Mouse (Mus musculus) ovary, postnatal 14 days (tissue): Measurements from ENCODE around the gene Plcb4.

ENCODE experiments used
- DNase-seq: peaks from one replicate; pipeline ENCODE4 v3.0.0; 2022; ENCODE audit warnings: low spot score

The Plcb4 gene

DNA sequence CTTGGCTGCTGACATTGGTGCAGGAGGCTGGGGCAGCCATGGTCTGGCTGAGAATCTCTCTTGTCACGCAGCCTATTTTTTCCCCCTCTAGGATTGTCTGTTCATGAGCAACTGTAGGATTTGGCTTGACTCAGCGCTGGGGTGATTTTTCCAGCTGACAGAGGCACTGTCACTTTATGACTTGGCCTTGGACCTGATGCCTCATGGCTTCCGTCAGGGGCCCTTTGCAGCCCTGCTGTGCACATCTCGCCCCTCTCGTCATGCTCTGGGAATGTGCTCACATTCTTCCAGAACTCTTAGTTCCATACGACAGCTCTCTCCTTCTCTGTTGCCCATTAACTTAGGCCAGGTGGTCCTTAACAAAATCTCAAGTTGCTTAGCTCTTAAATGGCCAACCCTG, 152.0 kb downstream of the Plcb4 start:
- DNase-seq = no peak

GRCm38 (mm10) chr2:135811453-135812101, 152.8 kb downstream of the Plcb4 start:
- no peak for DNase-seq

DNA sequence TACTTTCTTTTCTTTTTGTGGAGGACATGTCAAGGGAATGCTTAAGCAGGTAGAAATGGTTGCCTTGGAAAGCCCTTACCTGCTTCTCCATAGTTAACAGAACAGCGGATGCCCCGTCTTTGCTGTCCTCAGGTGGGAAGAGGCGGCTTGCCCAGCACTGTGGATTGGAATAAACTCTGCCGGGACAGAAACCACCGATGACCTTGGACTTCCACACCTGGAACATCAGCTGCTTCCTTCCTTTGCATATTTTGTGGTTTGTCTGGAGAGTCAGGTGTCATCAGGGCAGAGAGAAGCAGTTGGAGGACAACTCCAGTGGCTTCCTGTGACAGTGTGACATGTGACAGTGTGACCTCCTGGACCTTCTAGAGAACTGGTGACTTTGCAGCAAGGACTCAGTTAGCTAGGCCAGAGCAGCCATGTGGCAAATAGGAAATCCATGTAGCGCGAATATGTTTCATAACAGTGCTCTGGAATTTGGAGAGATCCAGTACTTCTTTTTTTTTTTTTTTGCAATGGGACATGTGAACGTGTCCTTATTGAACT, 154.0 kb downstream of the Plcb4 start:
- DNase-seq = no peak

GRCm38 (mm10) chr2:135820691-135821090, 161.9 kb downstream of the Plcb4 start:
- no peak for DNase-seq

GRCm38 (mm10) chr2:135823690-135824089, 164.9 kb downstream of the Plcb4 start:
- no peak for DNase-seq

DNA sequence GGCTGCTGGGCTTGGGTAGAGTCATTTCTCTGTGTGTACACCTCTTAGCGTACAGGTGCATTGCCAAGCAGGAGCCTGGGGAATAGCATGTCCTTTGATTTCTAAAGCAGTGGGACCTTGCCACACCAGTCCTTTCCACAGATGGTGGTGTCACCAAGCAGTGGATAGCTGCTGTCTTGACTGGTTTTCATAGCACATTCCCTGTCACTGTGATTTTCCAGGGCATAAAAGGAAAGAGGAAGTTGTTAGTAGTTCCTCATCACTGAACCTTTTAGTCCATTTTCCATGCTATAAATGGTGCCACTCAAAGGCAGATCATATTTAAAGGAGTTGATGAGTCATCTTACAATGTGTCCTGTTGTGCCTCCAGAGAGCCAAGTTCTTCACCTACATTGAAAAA, 165.9 kb downstream of the Plcb4 start:
- DNase-seq = no peak

DNA sequence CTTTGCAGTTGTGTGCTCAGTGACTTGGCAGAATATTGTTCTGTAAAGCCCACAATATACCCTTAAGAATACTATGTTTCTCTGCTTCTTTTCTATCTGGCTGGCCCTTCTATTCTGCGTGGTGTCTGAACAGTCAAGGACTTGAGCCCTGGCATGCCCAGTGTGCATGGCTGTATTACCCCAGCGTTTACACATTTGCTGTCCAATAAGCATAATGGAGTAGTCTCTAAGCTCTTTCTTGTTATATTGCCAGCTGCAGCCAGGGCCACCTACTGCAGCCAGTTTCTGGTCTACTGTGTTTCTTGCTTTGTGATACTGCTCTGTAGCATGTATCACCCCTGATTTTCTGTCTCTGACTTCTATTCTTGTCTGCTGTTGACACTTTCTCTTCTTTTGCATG, 166.8 kb downstream of the Plcb4 start:
- no peak for DNase-seq

- DNase-seq = no peak
Measured at GRCm38 (mm10) chr2:135826616-135827360, 168.0 kb downstream of the Plcb4 start.

- DNase-seq = no peak
Measured at GRCm38 (mm10) chr2:135828446-135828845, 169.6 kb downstream of the Plcb4 start.

GRCm38 (mm10) chr2:135833743-135834142, 174.9 kb downstream of the Plcb4 start:
- DNase-seq = no peak

DNA sequence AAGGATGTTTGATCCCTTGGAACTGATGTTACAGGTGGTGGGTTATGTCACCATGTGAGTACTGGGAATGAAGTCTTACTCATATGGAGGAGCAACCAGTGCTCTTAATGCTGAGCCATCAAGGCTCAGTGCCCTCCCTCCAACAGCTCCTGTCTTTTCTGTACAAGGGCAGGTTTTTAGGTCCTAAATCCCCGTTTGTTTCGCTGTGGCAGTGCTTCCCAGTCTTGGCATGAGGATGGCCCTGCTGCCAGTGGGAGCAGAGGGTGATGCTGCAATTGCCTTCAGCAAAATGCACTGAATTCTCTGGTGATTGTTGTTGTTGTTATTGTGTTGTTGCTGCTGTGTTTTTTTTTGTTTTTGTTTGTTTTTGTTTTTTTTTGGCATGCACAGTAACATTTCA, 175.6 kb downstream of the Plcb4 start:
- DNase-seq = no peak

DNA sequence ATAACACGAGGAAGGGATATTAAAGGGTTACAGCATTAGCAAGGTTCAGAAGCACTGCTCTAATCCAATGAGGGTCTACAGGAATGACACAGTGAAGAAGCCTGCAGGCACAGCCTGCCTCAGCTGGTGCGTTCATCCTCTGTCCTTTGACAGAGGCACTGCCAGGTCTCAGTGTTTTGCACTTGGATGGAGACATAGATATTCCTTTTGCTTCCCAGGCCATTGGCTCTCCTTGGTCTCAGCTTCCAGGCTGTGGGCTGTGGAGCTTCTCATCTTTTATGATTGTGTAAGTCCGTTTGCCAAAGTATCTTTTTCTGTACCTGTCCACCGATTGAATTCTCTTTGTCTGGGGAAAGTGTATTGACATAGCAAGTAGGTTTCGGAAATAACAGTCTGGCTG, 177.1 kb downstream of the Plcb4 start:
- no peak for DNase-seq

- no peak for DNase-seq
Measured at GRCm38 (mm10) chr2:135836426-135836825, 177.6 kb downstream of the Plcb4 start.

DNA sequence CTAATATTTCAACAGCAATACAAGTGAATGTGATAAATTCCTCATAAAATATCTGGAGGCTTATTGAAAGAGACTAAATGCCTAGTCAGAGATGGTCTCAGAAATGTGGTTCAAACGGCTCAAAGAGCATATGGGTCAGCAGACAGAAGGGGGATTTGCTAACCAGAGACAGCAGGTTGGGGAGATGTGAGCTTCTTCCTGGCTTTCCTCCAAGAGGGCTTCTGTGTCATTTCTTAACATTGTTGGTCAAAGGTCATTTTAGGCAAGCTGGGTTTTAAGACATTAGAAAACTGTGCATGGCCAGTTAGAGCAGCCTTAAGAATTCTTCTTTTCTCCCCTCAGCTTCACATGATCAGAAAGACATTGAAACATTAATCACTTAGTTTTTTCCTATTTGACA, 178.9 kb downstream of the Plcb4 start:
- DNase-seq = no peak

DNA sequence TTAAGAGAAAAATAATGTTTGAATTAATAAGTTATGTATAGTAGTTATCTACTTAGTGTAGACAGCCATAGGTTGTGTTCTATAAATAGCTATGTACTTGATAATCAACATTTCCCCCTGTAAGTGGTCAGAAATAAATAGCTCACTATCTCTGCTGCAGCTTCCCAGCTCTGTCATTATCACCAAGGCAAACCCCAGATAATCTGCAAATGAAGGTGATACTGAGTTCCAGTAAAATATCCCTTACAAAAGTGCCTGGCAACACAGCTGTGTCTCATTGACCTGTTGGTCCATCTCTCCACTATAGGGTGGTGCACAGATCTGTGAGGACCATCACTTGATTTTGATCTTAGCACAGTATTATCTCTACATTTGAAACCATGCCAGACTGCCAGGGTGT, 179.3 kb downstream of the Plcb4 start:
- no peak for DNase-seq

DNA sequence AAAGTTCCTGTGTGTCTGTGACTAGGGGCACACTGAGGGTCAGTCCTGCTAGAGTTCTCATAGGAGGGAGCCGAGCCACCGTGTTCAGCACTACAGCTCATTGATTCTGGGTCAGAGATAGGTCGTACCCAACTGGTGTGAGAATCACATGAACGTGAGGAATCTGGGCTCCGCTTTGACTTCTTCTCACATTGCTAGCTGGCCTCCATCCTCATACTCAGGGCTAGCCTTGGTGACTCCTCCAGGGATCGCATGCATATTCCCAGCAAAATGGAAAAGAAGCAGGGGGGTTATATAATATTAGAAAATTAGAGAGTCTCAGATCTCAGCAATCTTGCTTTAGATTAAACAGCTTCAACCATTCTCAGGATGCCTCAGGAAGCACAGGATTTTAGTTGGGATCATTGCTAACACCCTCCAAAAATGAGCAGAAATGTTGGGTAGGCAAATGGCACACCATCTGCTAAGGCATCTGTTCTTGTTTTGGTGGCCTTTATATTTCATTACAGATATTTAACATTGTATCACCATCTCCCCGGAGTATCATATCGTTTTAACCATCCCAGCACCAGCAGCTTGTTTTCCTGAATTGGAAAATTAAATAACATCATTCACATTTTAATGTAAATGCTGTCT, 180.0 kb downstream of the Plcb4 start:
- DNase-seq = no peak

DNA sequence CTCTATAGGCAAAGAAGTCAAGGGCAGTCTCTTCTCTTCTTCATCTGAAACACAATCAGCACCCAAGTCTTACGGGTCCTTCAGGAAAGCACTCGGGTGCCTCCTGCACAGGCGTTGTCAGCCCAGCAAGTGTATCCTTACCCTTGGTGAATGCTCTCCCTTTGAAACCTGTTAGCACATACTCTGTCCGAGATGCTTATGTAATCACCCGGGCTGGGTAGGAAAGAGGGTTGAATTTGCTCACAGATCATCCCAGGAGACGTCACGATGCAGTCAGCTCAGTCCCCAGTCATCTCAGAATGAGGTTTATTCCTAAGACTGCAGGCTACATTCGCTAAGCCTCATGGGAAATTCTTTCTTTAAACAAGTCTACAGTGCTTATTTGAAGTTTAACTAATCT, 184.9 kb downstream of the Plcb4 start:
- DNase-seq = no peak

GRCm38 (mm10) chr2:135846903-135847302, 188.1 kb downstream of the Plcb4 start:
- no peak for DNase-seq

DNA sequence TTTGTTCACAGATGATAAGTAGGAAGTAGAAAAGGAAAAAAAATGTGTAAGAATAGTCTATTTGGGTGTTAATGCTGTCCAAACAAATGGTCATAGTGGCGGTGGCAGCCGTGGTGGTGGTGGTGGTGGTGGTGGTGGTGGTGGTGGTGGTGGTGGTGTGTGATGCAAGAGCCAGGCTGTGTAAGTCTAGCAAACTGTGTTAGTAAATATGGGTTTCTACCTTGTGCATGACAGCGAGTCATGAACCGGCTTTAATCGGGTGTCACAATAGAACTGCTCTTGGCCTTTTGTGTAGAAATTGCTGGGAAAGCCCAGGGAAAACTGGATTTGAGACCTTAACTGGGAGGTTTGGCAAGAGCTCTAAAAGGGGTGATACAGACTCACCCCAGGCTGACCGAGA, 188.9 kb downstream of the Plcb4 start:
- no peak for DNase-seq

DNA sequence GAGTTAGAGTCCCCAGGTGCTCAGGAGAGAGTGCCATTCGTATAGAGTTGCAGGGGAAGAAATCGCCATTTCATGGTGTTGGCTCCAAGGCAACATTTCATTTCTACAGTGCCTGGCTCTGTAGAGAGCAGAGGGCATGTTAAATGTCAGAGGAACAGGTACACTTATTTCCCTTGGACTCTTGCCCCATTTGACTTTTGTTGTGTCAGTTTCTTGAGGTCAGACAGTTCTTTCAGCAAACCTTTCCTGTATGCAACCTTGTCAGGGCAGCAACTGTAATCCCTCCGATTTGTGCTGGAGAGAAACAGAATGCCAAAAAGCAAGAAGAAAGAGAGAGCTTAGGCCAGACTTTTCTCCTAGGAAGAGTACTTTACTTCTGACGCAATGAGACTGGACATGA, 189.4 kb downstream of the Plcb4 start:
- DNase-seq = no peak

- no peak for DNase-seq
Measured at GRCm38 (mm10) chr2:135851964-135852363, 193.2 kb downstream of the Plcb4 start.

DNA sequence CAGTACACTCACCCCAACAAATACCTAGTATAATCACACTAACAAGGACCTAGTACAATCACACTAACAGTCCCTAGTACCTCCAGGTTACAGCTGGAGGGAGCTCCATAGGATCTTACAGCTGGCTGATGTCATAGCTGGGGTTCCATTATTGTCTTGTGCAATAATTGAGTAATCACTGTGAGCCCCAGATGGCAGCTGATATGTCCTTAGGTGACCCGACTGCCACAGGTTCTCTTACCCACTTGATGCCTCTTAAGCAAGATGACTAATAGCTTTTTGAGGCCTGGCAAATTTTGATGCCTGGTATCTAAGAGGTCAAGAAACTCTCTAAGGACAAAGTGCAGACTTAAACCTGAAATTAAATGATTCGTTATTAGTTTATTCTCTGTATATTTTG, 194.3 kb downstream of the Plcb4 start:
- no peak for DNase-seq

DNA sequence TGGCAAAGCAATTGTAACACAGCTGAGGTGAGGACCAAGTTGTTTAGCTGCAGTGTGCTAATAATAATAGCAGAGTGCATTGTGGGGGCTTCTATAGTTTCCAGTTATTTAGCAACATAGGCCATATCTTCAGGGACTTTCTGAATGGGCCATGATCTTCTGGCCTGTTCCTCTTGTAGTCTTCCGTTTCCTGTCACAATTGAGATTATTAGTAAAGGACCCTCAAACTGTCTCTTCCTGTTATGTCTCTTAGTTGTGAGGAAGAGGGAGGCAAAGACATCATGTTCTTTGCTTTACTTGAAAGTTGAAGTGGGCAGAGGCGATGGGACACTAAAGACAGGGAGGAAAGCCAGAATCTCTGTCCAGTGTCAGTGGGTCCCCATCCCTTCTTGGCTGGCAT, 195.2 kb downstream of the Plcb4 start:
- no peak for DNase-seq
